Mouse (Mus musculus) CH12.LX (cell line): Measurements from ENCODE around the gene Taf5. TPM values are rescaled to one million over a fixed set of nuclear protein-coding genes. Genes with fewer than 3 reads are reported as not detected.

Experiments
- DNase-seq: peaks from one replicate; pipeline ENCODE4 v3.0.0-alpha.2; 2013; ENCODE audit errors: extremely low read depth
- H3K27ac ChIP-seq: 2 replicates; pipeline ENCODE4 v1.5.1; 2012; ENCODE audit warnings: low read depth, mild to moderate bottlenecking, control low read depth, moderate library complexity; ENCODE audit not compliant: insufficient read depth
- H3K27me3 ChIP-seq: replicated peaks from 2 replicates; pipeline ENCODE3; 2012; ENCODE audit warnings: inconsistent platforms
- H3K36me3 ChIP-seq, 2 experiments: replicated peaks in 1 of 2; 2 replicates each; pipeline versions ENCODE3 to v1.6.1; 2012; ENCODE audit warnings: inconsistent platforms in 1 of 2, low read length in 1 of 2, mild to moderate bottlenecking in 1 of 2, mixed read lengths in 1 of 2, moderate library complexity in 1 of 2; ENCODE audit not compliant: control insufficient read depth in 1 of 2, insufficient read depth in 1 of 2
- H3K4me1 ChIP-seq, 2 experiments: 2 replicates each; pipeline ENCODE4 v1.6.1; 2012; ENCODE audit warnings: inconsistent platforms in 1 of 2, moderate library complexity in 1 of 2; ENCODE audit not compliant: insufficient read depth in 2 of 2, control insufficient read depth in 1 of 2
- H3K4me2 ChIP-seq: 2 replicates; pipeline ENCODE4 v1.6.1; 2012; ENCODE audit warnings: low read depth, mild to moderate bottlenecking, control low read depth; ENCODE audit not compliant: poor library complexity, insufficient read depth, severe bottlenecking
- H3K4me3 ChIP-seq, 3 experiments: fragments of 150-350 bp in 1 of 3; sonication (generic) in 1 of 3; replicated peaks in 1 of 3; 2 replicates each; pipeline versions ENCODE3 to v1.5.1; 2011 to 2012; ENCODE audit warnings: low read depth in 2 of 3, low read length in 2 of 3, mild to moderate bottlenecking in 2 of 3, moderate library complexity in 2 of 3, control low read depth in 1 of 3, improper control_type of control experiment in 1 of 3, inconsistent platforms in 1 of 3, mixed read lengths in 1 of 3; ENCODE audit not compliant: poor library complexity in 1 of 3
- H3K79me2 ChIP-seq: replicated peaks from 2 replicates; pipeline ENCODE4 v1.6.1; 2012; ENCODE audit warnings: mild to moderate bottlenecking, moderate library complexity; ENCODE audit not compliant: control insufficient read depth, poor library complexity, insufficient read depth, severe bottlenecking; ENCODE audit errors: extremely low read depth
- H3K9ac ChIP-seq: 2 replicates; pipeline ENCODE4 v1.6.1; 2012; ENCODE audit warnings: low read depth, mild to moderate bottlenecking, control low read depth, moderate library complexity; ENCODE audit not compliant: insufficient read depth
- H3K9me3 ChIP-seq: replicated peaks from 2 replicates; pipeline ENCODE3; 2012; ENCODE audit warnings: low read length, inconsistent platforms, mixed read lengths
- CHD1 ChIP-seq: IDR thresholded peaks from 2 replicates; pipeline ENCODE4 v1.6.1; 2012; ENCODE audit warnings: low read depth, low read length, improper control_type of control experiment, inconsistent platforms
- CHD2 ChIP-seq: IDR thresholded peaks from 2 replicates; pipeline ENCODE4 v1.6.1; 2011; ENCODE audit warnings: low read length, improper control_type of control experiment
- E2F4 ChIP-seq: IDR thresholded peaks from 2 replicates; pipeline ENCODE4 v1.6.1; 2011; ENCODE audit warnings: low read depth, low read length, improper control_type of control experiment; ENCODE audit not compliant: insufficient replicate concordance
- ETS1 ChIP-seq: conservative IDR thresholded peaks from 2 replicates; pipeline ENCODE4 v1.6.1; 2012; ENCODE audit warnings: low read depth, mild to moderate bottlenecking, inconsistent platforms, low read length, improper control_type of control experiment, moderate library complexity
- JUN ChIP-seq: IDR thresholded peaks from 2 replicates; pipeline ENCODE4 v1.6.1; 2011; ENCODE audit warnings: low read depth, mild to moderate bottlenecking, low read length, improper control_type of control experiment, moderate library complexity; ENCODE audit not compliant: insufficient read depth
- JUND ChIP-seq: conservative IDR thresholded peaks from 2 replicates; pipeline ENCODE4 v1.6.1; 2011; ENCODE audit warnings: low read depth, low read length, improper control_type of control experiment
- MAFK ChIP-seq: IDR thresholded peaks from 2 replicates; pipeline ENCODE4 v1.6.1; 2011; ENCODE audit warnings: low read length, improper control_type of control experiment; ENCODE audit not compliant: insufficient replicate concordance
- MEF2A ChIP-seq: IDR thresholded peaks from 2 replicates; pipeline ENCODE4 v1.6.1; 2014; ENCODE audit warnings: low read depth, mild to moderate bottlenecking, inconsistent platforms, low read length, improper control_type of control experiment, borderline replicate concordance
- MXI1 ChIP-seq: IDR thresholded peaks from 2 replicates; pipeline ENCODE4 v1.6.1; 2011; ENCODE audit warnings: mild to moderate bottlenecking, low read depth, low read length, improper control_type of control experiment
- PAX5 ChIP-seq: IDR thresholded peaks from 2 replicates; pipeline ENCODE4 v1.6.1; 2012; ENCODE audit warnings: low read length, inconsistent platforms, mixed read lengths
- POLR2A ChIP-seq: IDR thresholded peaks from 2 replicates; pipeline ENCODE4 v1.6.1; 2011; ENCODE audit warnings: low read depth, mild to moderate bottlenecking, improper control_type of control experiment, low read length
- POLR2AphosphoS2 ChIP-seq: IDR thresholded peaks from 2 replicates; pipeline ENCODE4 v1.6.1; 2011; ENCODE audit warnings: low read depth, low read length, improper control_type of control experiment
- RCOR1 ChIP-seq: conservative IDR thresholded peaks from 2 replicates; pipeline ENCODE4 v1.6.1; 2012; ENCODE audit warnings: low read depth, mild to moderate bottlenecking, inconsistent platforms, low read length, improper control_type of control experiment
- TBP ChIP-seq: conservative IDR thresholded peaks from 2 replicates; pipeline ENCODE4 v1.6.1; 2011; ENCODE audit warnings: low read depth, low read length, improper control_type of control experiment
- TCF12 ChIP-seq: IDR thresholded peaks from 2 replicates; pipeline ENCODE4 v1.6.1; 2014; ENCODE audit warnings: low read depth, mild to moderate bottlenecking, inconsistent platforms, low read length, improper control_type of control experiment
- UBTF ChIP-seq: IDR thresholded peaks from 2 replicates; pipeline ENCODE4 v1.6.1; 2012; ENCODE audit warnings: low read depth, mild to moderate bottlenecking, inconsistent platforms, low read length, improper control_type of control experiment, moderate library complexity
- USF1 ChIP-seq: IDR thresholded peaks from 2 replicates; pipeline ENCODE4 v1.6.1; 2014; ENCODE audit warnings: low read depth, mild to moderate bottlenecking, inconsistent platforms, low read length, improper control_type of control experiment
- USF2 ChIP-seq: conservative IDR thresholded peaks from 2 replicates; pipeline ENCODE4 v1.6.1; 2011; ENCODE audit warnings: low read depth, low read length, improper control_type of control experiment
- ZMIZ1 ChIP-seq: IDR thresholded peaks from 2 replicates; pipeline ENCODE4 v1.6.1; 2012; ENCODE audit warnings: low read depth, mild to moderate bottlenecking, inconsistent platforms, low read length, improper control_type of control experiment
- dilution Hi-C: fragments of 300-500 bp; cut with MboI; formaldehyde crosslinking; loops from 2 replicates; pipeline ENCODE4 v1.14.3; 2020; ENCODE audit warnings: low sequenced_read_pairs; ENCODE audit not compliant: extremely low pct_unique_long_range_greater_than_20kb, extremely low pct_ligation_motif_present
- in situ Hi-C: fragments of 300-500 bp; cut with MboI; formaldehyde crosslinking; loops from 3 replicates; pipeline ENCODE4 v1.14.3; 2019; ENCODE audit warnings: low sequenced_read_pairs, low pct_ligation_motif_present, low pct_unique_long_range_greater_than_20kb, mixed read lengths
- polyA plus RNA-seq: library from polyadenylated mRNA; unstranded; fragments of >175 nt; gene quantifications from 2 replicates; pipeline ENCODE4 v1.2.1, GENCODE M21; 2012; ENCODE audit warnings: low read depth; ENCODE audit not compliant: insufficient read length
- total RNA-seq, 2 experiments: library from RNA; depleted of rRNA; stranded (reverse); fragments of 300-350 nt in 1 of 2; fragments of >200 nt in 1 of 2; gene quantifications; 2 replicates each; pipeline ENCODE4 v1.2.3; 2012 to 2014

Gene Taf5
- total and polyA plus RNA-seq, 3 experiments, result 10.0 to 13.7 (median 10.5) TPM

DNA sequence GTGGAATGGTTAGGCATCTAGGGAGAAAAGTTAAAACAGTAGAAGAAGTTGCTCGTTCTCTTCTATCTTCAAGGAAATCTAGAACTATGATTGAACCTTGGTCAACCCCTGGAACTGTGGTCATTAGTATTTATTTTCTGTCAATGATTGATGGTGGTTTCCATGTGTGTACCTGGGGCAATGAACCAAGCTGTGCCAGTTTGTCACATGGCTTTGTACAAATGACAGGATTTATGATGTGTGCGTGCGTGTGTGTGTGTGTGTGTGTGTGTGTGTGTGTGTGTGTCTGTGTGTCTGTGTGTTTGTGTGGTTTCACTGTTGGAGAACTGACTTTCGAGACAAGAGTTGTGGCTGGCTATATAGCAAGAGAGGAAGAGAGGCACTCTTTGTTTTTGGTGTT lies 14.1 kb upstream of the Taf5 start:
- no peak overlapping the region for H3K27ac ChIP-seq
- H3K79me2 ChIP-seq, result peaks cover 11% of the 10 kb centered on the region
- H3K4me3 ChIP-seq, result no peak overlapping the region
- no peak for DNase-seq
- TF ChIP-seq JUND (no peak), UBTF (no peak), PAX5 (no peak), CHD2 (no peak), POLR2AphosphoS2 (no peak), USF2 (no peak), CHD1 (no peak), TCF12 (no peak), ETS1 (no peak), JUN (no peak), E2F4 (no peak), RCOR1 (no peak), ZMIZ1 (no peak), MEF2A (no peak), MAFK (no peak), TBP (no peak), POLR2A (no peak)
- dilution Hi-C loops, result no loop called here
- H3K4me1 ChIP-seq, result peaks cover 9 to 18% of the 10 kb centered on the region in 2 experiments
- no peak overlapping the region for H3K4me2 ChIP-seq
- H3K36me3 ChIP-seq, result peaks cover under 1 to 4% of the 10 kb centered on the region in 2 experiments
- no peaks in the 10 kb centered on the region for H3K27me3 ChIP-seq
- in situ Hi-C loops, result no loop called here
- H3K9ac ChIP-seq, result no peak overlapping the region
- H3K9me3 ChIP-seq, result no peaks in the 10 kb centered on the region

DNA sequence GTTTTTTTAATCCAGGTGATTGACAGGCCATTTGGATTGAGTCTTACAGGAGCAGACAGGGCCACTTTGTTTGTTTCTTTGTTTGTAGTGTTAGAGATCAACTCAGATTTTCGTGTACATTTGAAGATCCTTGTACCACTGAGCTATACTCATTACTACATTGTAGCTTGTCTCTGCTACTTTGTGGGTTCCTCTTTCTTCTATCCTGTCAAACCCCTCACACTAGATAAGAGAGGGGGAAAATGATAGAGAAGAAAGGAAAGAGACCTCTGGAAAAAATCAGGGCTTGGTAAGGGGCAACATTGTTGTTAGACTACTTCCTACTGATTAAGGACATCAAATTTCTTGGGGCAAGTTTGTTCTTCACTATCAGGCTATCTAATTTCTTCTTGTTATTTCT lies 9.9 kb upstream of the Taf5 start:
- Histone ChIP-seq H3K36me3 (no peaks in the 10 kb centered on the region), H3K9ac (no peak overlapping the region), H3K4me3 (no peak overlapping the region), H3K4me1 (no peaks in the 10 kb centered on the region), H3K27me3 (no peaks in the 10 kb centered on the region), H3K79me2 (no peaks in the 10 kb centered on the region), H3K4me2 (no peak overlapping the region), H3K27ac (no peak overlapping the region), H3K9me3 (no peaks in the 10 kb centered on the region)
- TF ChIP-seq JUND, result no peak
- no peak for TF ChIP-seq ZMIZ1
- no peak for TF ChIP-seq MXI1
- TF ChIP-seq USF1, result no peak
- TF ChIP-seq POLR2A, result no peak
- no peak for DNase-seq
- dilution Hi-C loops, result no loop called here
- in situ Hi-C loops, result no loop called here
